Mouse (Mus musculus) bone marrow, adult 2 months (tissue): Measurements from ENCODE around the gene Suds3.

Source experiments
- CTCF ChIP-seq: fragments of 200-500 bp; IDR thresholded peaks from 2 replicates; pipeline ENCODE4 v1.5.1; 2011; ENCODE audit warnings: low read length, control low read depth; ENCODE audit not compliant: control insufficient read depth, insufficient read depth
- POLR2A ChIP-seq: fragments of 200-500 bp; IDR thresholded peaks from 2 replicates; pipeline ENCODE4 v1.6.1; 2011; ENCODE audit warnings: low read depth, mild to moderate bottlenecking, control low read depth, low read length, borderline replicate concordance; ENCODE audit not compliant: control insufficient read depth

- no peak for TF ChIP-seq POLR2A
- TF ChIP-seq CTCF: no peak
Observed at GRCm38 (mm10) chr5:117045101-117045500, 70.8 kb downstream of the Suds3 start.
